Mouse (Mus musculus) spleen, adult 2 months (tissue): ENCODE data around the gene Kalrn.
"Not testable (repeated sequence)": the region's sequence is repeated elsewhere in the genome, so short reads cannot be mapped to it uniquely, and the experiment has no call there.

Source experiments
- CTCF ChIP-seq: fragments of 200-500 bp; IDR thresholded peaks from 2 replicates; pipeline ENCODE4 v1.5.1; 2011; ENCODE audit warnings: mild to moderate bottlenecking, inconsistent platforms; ENCODE audit not compliant: insufficient read depth, insufficient read length, insufficient replicate concordance; ENCODE audit errors: extremely low read depth
- POLR2A ChIP-seq: fragments of 200-500 bp; IDR thresholded peaks from 2 replicates; pipeline ENCODE4 v1.6.1; 2011; ENCODE audit warnings: low read depth, low read length, inconsistent platforms

- not testable (repeated sequence) for TF ChIP-seq CTCF, POLR2A
Observed at GRCm38 (mm10) chr16:34303818-34304217, 269.5 kb downstream of the Kalrn start.
